Mouse (Mus musculus) effector memory CD4-positive, alpha-beta T cell, adult 7 months (primary cell): ENCODE data around the gene Mlh3. TPM values are rescaled to one million over a fixed set of nuclear protein-coding genes. Genes with fewer than 3 reads are reported as not detected.

ENCODE experiments used
- polyA plus RNA-seq: library from polyadenylated mRNA; unstranded; fragments of 100-300 nt; shearing (Covaris generic); gene quantifications from one replicate; pipeline ENCODE4 v1.2.1, GENCODE M21; 2017

Gene Mlh3
- polyA plus RNA-seq, result 3.5 TPM

DNA sequence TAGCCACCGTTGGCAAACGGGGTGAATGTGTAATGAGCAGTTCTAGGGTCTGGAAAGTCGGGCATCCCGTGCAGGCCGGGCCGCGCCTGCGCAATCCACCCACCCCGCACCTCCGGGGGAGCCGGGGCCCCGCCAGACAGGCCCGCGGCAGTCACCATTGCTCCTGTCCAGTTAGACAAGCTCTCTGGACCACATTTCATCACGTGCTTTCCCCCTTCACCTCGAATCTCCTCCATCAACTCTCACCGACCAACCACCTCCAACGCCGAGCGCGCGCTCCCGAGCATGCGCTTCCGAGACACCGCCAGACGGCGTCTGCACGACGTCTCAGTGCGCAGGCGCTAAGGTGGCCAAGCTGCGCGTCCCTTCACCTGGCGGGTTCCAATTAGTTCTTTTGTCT, at the start of gene Mlh3:
Mlh3 (minus strand) TSS at position 281 of the 400 bp plus-strand sequence.

GRCm38 (mm10) chr12:85288486-85289156, 18.2 kb upstream of the Mlh3 start, which contains the start of gene Zc2hc1c:
Zc2hc1c (plus strand) TSS chr12:85288591.

DNA sequence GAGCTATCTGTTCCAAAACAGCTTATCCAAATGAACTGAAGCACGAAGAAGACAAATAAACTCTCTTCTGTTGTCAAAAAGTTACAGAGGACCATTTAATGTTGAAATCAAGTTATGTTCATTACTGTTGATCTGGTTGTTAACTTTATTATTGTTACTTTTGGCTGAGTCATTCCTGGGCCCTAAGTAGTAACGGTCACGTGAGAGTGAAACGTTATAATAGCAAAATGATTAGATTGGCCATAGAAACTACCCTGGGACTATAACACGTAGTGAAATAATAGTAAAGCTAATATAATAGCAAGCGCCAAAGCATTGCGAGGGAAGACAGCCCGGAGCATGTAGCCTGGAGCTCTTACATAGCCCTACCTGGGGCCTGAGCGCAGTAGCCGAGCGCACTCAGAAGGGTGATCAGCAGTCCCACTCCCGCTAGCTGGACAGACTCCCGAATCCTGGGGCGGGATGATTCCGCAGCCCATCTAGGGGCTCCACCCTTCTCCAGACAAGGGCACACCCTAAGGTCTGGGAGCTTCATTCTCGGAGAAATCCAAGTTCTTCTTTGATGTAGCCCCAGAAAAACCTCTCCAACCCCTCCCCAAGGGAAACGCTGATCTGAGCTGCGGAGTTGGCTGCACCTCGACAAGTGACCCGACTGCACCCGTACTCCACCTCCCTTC, 17.5 kb upstream of the Mlh3 start, which contains the start of gene Acyp1:
Acyp1 (minus strand) TSS at position 630 of the 677 bp plus-strand sequence.

GRCm38 (mm10) chr12:85219236-85219904, 51.0 kb downstream of the Mlh3 start, which contains the start of gene Eif2b2:
Eif2b2 (plus strand) TSS chr12:85219481.

Other genes with a start within 250 kb of the Mlh3 start
- 5.3 TPM for gene Prox2, start 159.8 kb downstream of the Mlh3 start, polyA plus RNA-seq
- 91.3 TPM for gene Dlst, start 159.8 kb downstream of the Mlh3 start, polyA plus RNA-seq
- 0.76 TPM for gene Rps6kl1, start 119.3 kb downstream of the Mlh3 start, polyA plus RNA-seq
- not detected for gene Pgf, start 92.8 kb downstream of the Mlh3 start, polyA plus RNA-seq
- 78.2 TPM for gene Eif2b2, start 51.1 kb downstream of the Mlh3 start, polyA plus RNA-seq
- gene Acyp1, start 17.8 kb upstream of the Mlh3 start, polyA plus RNA-seq, result 21.4 TPM
- gene Zc2hc1c, start 18.0 kb upstream of the Mlh3 start, polyA plus RNA-seq, result 0.13 TPM
- 22.8 TPM for gene Nek9, start 68.8 kb upstream of the Mlh3 start, polyA plus RNA-seq
- gene Tmed10, start 104.2 kb upstream of the Mlh3 start, polyA plus RNA-seq, result 202 TPM
- gene Fos, start 203.3 kb upstream of the Mlh3 start, polyA plus RNA-seq, result 177 TPM